Mouse (Mus musculus): Measurements from ENCODE around the gene Ablim1. TPM values are rescaled to one million over a fixed set of nuclear protein-coding genes. Genes with fewer than 3 reads are reported as not detected.
A peak's percentile ranks its signal among the peaks of the same experiment; 100 is the strongest.

Ablim1 gene
- polyA plus RNA-seq, 1 experiment: 9.8 TPM

- Histone ChIP-seq H3K27me3 (ENCODE audit: control insufficient read depth, insufficient read depth, insufficient read length) (no peaks in the 10 kb centered on the region), H3K79me3 (ENCODE audit: low read depth) (no peaks in the 10 kb centered on the region), H3K4me3 (ENCODE audit: insufficient read depth, poor library complexity, severe bottlenecking) (no peak overlapping the region), H3ac (ENCODE audit: control insufficient read depth, insufficient read length, low read depth) (no peak overlapping the region), H3K36me3 (ENCODE audit: control insufficient read depth, insufficient read depth) (no peaks in the 10 kb centered on the region), H3K79me2 (ENCODE audit: control insufficient read depth, insufficient read depth) (no peaks in the 10 kb centered on the region)
- TF ChIP-seq MYOG (IDR thresholded peaks at IDR 0.05; ENCODE audit: control insufficient read depth, extremely low read depth, insufficient read length) (no peak), MYOD1 (IDR thresholded peaks at IDR 0.05; ENCODE audit: control insufficient read depth, insufficient read length, low read depth) (no peak), MAX (IDR thresholded peaks at IDR 0.05) (no peak), CEBPB (IDR thresholded peaks at IDR 0.05; ENCODE audit: low read depth) (no peak), CTCF (IDR thresholded peaks at IDR 0.05; ENCODE audit: control insufficient read depth, insufficient read depth, insufficient read length) (no peak), FOSL1 (IDR thresholded peaks at IDR 0.05; ENCODE audit: insufficient read depth, low read length, poor library complexity, severe bottlenecking) (no peak), USF1 (IDR thresholded peaks at IDR 0.05; ENCODE audit: low read depth) (no peak)
Measured at GRCm38 (mm10) chr19:57277010-57277409, 37.7 kb downstream of the Ablim1 start.

GRCm38 (mm10) chr19:57275166-57275953, 39.4 kb downstream of the Ablim1 start:
- Histone ChIP-seq H3K4me3 (ENCODE audit: insufficient read depth, poor library complexity, severe bottlenecking) (no peak overlapping the region), H3K27me3 (ENCODE audit: control insufficient read depth, insufficient read depth, insufficient read length) (no peaks in the 10 kb centered on the region), H3K79me2 (ENCODE audit: control insufficient read depth, insufficient read depth) (no peaks in the 10 kb centered on the region), H3K79me3 (ENCODE audit: low read depth) (no peaks in the 10 kb centered on the region), H3ac (ENCODE audit: control insufficient read depth, insufficient read length, low read depth) (no peak overlapping the region), H3K36me3 (ENCODE audit: control insufficient read depth, insufficient read depth) (no peaks in the 10 kb centered on the region)
- TF ChIP-seq USF1 (IDR thresholded peaks at IDR 0.05; ENCODE audit: low read depth) (no peak), MYOD1 (IDR thresholded peaks at IDR 0.05; ENCODE audit: control insufficient read depth, insufficient read length, low read depth) (no peak), CTCF (IDR thresholded peaks at IDR 0.05; ENCODE audit: control insufficient read depth, insufficient read depth, insufficient read length) (no peak), CEBPB (IDR thresholded peaks at IDR 0.05; ENCODE audit: low read depth) (no peak), MYOG (IDR thresholded peaks at IDR 0.05; ENCODE audit: control insufficient read depth, extremely low read depth, insufficient read length) (no peak), MAX (IDR thresholded peaks at IDR 0.05) (no peak), FOSL1 (IDR thresholded peaks at IDR 0.05; ENCODE audit: insufficient read depth, low read length, poor library complexity, severe bottlenecking) (no peak)

- Histone ChIP-seq H3K36me3 (ENCODE audit: control insufficient read depth, insufficient read depth) (no peaks in the 10 kb centered on the region), H3ac (ENCODE audit: control insufficient read depth, insufficient read length, low read depth) (no peak overlapping the region), H3K27me3 (ENCODE audit: control insufficient read depth, insufficient read depth, insufficient read length) (no peaks in the 10 kb centered on the region), H3K79me2 (ENCODE audit: control insufficient read depth, insufficient read depth) (no peaks in the 10 kb centered on the region), H3K79me3 (ENCODE audit: low read depth) (no peaks in the 10 kb centered on the region), H3K4me3 (ENCODE audit: insufficient read depth, poor library complexity, severe bottlenecking) (no peak overlapping the region)
- no peak for TF ChIP-seq FOSL1 (IDR thresholded peaks at IDR 0.05; ENCODE audit: insufficient read depth, low read length, poor library complexity, severe bottlenecking)
- no peak for TF ChIP-seq MAX (IDR thresholded peaks at IDR 0.05)
- no peak for TF ChIP-seq CEBPB (IDR thresholded peaks at IDR 0.05; ENCODE audit: low read depth)
- no peak for TF ChIP-seq MYOD1 (IDR thresholded peaks at IDR 0.05; ENCODE audit: control insufficient read depth, insufficient read length, low read depth)
- TF ChIP-seq CTCF (IDR thresholded peaks at IDR 0.05; ENCODE audit: control insufficient read depth, insufficient read depth, insufficient read length): no peak
- TF ChIP-seq MYOG (IDR thresholded peaks at IDR 0.05; ENCODE audit: control insufficient read depth, extremely low read depth, insufficient read length): no peak
- no peak for TF ChIP-seq USF1 (IDR thresholded peaks at IDR 0.05; ENCODE audit: low read depth)
Measured at GRCm38 (mm10) chr19:57274717-57275116, 40.0 kb downstream of the Ablim1 start.

- no peak overlapping the region for H3ac ChIP-seq (ENCODE audit: control insufficient read depth, insufficient read length, low read depth)
- no peak for TF ChIP-seq MYOD1 (IDR thresholded peaks at IDR 0.05; ENCODE audit: control insufficient read depth, insufficient read length, low read depth)
- TF ChIP-seq CEBPB (IDR thresholded peaks at IDR 0.05; ENCODE audit: low read depth): no peak
- no peak for TF ChIP-seq USF1 (IDR thresholded peaks at IDR 0.05; ENCODE audit: low read depth)
- TF ChIP-seq CTCF (IDR thresholded peaks at IDR 0.05; ENCODE audit: control insufficient read depth, insufficient read depth, insufficient read length): no peak
- TF ChIP-seq MYOG (IDR thresholded peaks at IDR 0.05; ENCODE audit: control insufficient read depth, extremely low read depth, insufficient read length): no peak
- no peak for TF ChIP-seq MAX (IDR thresholded peaks at IDR 0.05)
- TF ChIP-seq FOSL1 (IDR thresholded peaks at IDR 0.05; ENCODE audit: insufficient read depth, low read length, poor library complexity, severe bottlenecking): no peak
- no peaks in the 10 kb centered on the region for H3K36me3 ChIP-seq (ENCODE audit: control insufficient read depth, insufficient read depth)
- no peak overlapping the region for H3K4me3 ChIP-seq (ENCODE audit: insufficient read depth, poor library complexity, severe bottlenecking)
- no peaks in the 10 kb centered on the region for H3K79me2 ChIP-seq (ENCODE audit: control insufficient read depth, insufficient read depth)
- H3K27me3 ChIP-seq (ENCODE audit: control insufficient read depth, insufficient read depth, insufficient read length): no peaks in the 10 kb centered on the region
- no peaks in the 10 kb centered on the region for H3K79me3 ChIP-seq (ENCODE audit: low read depth)
Measured at GRCm38 (mm10) chr19:57274286-57274685, 40.4 kb downstream of the Ablim1 start.

GRCm38 (mm10) chr19:57272824-57273613, 41.7 kb downstream of the Ablim1 start:
- no peak overlapping the region for H3ac ChIP-seq (ENCODE audit: control insufficient read depth, insufficient read length, low read depth)
- no peak overlapping the region for H3K4me3 ChIP-seq (ENCODE audit: insufficient read depth, poor library complexity, severe bottlenecking)
- H3K79me2 ChIP-seq (ENCODE audit: control insufficient read depth, insufficient read depth): no peaks in the 10 kb centered on the region
- TF ChIP-seq CEBPB (IDR thresholded peaks at IDR 0.05; ENCODE audit: low read depth) (peak; percentile 39), MYOG (IDR thresholded peaks at IDR 0.05; ENCODE audit: control insufficient read depth, extremely low read depth, insufficient read length) (no peak)
- H3K79me3 ChIP-seq (ENCODE audit: low read depth): no peaks in the 10 kb centered on the region
- H3K27me3 ChIP-seq (ENCODE audit: control insufficient read depth, insufficient read depth, insufficient read length): no peaks in the 10 kb centered on the region
- no peaks in the 10 kb centered on the region for H3K36me3 ChIP-seq (ENCODE audit: control insufficient read depth, insufficient read depth)

Data from C2C12 (cell line).